Mouse (Mus musculus) lung, postnatal 14 days (tissue): Measurements from ENCODE around the gene Bpifa2.
"Not testable (repeated sequence)": the region's sequence is repeated elsewhere in the genome, so short reads cannot be mapped to it uniquely, and the experiment has no call there.

ENCODE experiments used
- DNase-seq: peaks from one replicate; pipeline ENCODE4 v3.0.0; 2021

Bpifa2 gene

DNA sequence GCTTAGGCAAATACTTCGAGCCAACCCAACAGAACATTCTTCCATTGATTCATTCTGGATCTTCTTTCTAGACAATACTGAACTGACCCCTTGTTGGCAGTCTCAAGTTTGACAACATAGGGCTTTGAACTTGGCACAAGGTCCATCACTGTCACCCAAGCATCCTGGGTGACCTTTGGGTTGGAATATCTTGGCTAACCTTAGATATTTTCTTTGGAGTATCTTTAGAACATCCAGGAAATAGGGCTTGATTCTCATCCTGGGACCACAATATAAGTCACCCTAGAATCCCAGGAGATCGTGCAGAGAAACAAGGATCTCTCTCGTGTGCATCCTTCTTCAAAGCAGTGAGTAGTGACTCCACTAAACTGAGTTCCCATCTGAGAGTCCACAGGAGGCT lies at the start of gene Bpifa2:
TSS of gene Bpifa2 (plus strand) at position 301 of the 400 bp plus-strand sequence.
- DNase-seq = no peak

DNA sequence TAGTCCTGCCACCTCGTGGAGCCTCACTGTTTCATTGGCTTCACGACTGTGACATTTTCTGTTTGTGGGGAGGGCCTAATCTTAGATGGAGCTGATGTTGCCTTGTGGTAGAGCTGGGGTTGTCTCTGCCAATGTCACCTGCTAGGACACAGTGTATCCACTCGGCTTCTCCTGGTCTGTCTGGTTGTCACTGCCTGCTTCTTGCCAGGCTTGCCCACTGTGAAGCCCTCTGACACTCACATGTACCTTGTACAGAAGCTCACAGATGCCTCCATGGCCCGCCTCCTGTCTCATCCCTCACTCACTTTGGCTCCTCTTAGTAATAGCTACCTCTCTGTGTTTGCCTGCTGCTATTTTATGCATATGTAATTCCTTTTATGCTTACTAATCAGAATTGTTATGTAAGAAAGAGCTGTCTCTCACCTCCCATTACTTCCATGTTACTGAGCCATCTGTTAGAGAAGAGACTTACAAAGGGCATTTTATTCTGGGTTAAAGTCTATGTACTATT lies 45.2 kb upstream of the Bpifa2 start:
- no peak for DNase-seq

DNA sequence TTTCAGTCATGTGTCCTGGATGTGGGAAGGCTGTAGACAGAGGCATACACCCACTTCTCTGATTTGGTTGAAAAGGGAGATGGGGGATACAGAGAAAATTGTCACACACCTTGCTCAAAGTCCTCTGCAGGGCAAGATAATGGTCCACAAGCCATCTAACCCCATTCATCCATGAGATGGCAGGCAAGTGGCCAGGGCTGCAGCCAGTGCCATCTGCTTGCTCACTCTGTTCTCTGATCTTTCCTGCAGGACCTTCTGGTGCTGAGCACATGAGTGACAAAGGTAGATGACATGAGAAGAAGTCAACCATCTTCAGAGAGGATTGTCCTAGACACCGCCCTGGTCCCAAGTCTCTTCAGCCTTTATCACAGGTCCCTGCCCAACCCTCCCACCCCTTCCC lies 44.7 kb upstream of the Bpifa2 start:
- no peak for DNase-seq

DNA sequence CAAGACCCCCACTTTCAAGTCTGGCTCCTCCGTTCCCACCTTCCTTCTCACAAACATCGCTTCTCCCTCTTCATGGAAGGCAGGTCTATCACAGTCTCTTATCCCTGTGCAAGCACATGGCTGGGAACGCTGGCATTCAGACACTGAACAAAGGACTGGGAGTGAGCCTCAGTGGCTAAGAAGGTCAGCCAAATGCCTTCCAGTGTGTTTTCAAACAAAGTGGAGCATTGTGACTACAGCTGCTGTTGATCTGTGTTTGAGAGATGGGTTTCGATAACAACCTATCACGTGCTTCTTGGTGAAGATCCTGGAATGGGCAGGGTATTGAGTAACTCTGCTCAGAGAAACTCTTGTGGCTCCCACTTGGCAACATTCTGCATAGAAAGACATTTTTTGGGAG lies 37.8 kb upstream of the Bpifa2 start:
- DNase-seq = peak; percentile 2

DNA sequence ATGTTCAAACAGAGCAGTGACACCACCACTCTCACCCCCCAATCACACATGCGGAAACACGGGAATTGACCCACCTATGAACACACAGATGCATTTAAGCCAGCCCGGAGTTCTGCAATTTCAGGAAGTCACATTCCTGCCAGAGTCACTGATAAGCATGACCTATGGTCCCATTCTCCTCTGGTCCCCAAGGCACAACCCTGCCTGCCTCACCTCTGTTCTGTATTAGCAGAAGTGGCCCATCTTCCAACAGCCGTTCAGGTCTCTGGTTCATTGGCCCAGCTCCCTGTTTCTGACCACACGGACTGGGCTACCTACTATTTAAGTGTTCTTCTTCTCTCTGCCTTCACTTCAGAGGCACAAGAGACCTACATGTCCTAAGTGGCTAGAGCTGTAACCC lies 33.5 kb upstream of the Bpifa2 start, which contains the start of gene Bpifa6:
TSS of gene Bpifa6 (plus strand) at position 364 of the 400 bp plus-strand sequence.
- no peak for DNase-seq

DNA sequence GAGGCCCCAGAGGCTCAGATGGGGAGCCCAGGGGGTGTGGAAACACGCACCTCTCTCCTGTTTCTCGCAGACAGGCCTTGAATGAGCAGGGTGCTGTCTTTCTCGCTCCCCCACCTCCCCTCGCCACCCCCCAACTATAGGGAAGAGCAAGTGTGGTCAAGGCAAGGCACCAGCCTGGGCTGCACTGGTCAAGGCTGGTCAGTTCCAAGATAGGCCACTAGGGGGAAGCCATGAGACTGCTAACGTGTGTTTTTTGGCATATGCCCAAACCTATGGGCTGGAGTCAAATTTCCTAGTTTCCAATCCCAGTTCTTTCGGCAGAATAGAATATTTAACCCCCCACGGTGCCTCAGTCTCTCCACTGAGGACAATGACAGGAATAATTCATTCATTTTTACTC lies 12.3 kb upstream of the Bpifa2 start:
- peak; percentile 87 for DNase-seq

DNA sequence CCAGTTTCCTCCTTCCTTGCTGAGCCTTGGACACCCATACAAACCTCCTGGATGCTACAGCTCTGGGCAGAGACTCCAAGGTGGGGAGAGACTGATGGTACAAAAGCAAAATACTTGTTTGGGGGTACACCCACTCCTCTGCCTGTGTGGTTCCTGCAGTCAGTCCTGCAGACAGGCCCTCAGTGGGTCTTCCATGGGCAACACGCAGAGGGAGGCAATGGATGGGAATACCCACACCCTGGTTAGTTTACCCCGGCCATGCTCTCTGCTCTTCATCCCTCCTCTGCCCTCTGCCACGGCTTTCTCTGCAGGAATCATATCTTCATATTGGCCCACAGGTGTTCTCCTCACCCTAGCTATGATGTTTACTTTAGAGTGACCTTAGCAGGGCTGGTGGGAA lies 7.6 kb upstream of the Bpifa2 start:
- no peak for DNase-seq

DNA sequence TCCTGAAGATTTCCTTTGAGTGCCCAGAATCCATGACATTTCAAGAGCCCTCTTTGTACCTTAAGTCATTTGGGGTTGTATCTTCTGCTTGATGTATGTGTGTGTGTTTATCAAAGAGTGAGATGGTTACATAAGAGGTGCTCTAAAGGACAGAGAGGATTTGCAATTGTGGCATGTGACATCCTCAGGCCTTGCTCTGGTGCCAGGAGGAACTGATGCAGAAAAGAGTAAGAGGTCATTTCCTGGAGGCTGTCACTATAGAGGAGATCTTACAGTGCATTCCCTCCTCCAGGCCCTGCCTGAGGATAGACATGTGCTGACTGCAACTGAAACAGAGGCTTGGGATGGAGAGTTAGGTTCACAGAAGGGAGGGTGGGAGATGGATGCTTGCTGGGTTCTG lies 7.0 kb upstream of the Bpifa2 start:
- DNase-seq = no peak

DNA sequence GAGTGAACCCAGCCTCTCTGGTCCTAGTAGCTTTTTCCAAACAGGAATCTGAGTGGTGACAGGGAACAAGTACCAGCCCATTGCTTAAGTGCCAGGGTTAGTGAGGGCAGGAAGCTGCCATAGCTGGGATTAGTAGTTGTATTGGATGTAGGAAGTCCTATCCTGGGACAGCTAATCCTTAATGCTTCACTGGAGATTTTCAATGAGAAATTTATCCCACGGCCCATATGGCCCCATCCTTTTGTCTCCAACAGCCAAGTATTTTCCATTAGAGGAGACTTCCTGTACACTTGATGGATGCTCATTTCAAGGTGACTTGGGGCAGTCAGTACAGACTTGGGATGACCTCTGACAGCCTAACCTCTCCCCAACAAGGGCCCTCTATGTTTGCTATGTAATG lies 3.6 kb upstream of the Bpifa2 start:
- DNase-seq = no peak

DNA sequence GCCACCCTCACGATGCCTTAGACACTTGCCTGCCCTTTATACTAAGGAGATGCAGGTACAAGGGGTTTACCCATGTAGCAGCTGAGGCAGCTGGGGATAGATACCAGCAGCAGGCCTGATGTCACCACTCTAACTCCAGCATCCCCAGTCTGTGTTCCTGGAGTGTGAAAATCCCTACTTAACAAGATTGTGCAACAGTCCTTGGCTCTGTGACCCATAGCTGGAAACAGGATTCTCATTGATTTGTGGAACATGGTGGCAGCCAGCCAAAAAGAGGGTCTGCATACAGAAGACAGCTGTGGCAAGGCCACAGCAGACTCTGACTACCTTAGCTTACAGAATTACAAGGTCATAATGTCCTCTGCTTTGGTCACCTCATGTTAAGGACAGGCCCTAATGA lies 3.0 kb upstream of the Bpifa2 start:
- peak; percentile 40 for DNase-seq

DNA sequence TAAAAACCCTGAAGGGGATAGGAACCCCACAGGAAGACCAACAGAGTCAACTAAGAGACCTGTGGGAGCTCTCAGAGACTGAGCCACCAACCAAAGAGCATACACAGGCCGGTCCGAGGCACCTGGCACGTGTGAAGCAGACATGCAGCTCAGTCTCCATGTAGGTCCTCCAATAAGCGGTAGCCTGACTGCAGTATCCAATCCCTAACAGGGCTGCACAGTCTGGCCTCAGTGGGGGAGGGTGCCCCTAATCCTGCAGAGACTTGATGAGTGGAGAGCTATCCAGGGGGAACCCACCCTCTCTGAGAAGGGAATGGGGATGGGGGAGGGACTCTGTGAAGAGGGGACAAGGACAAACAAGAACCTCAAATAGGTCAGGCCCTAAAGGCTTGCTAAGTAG lies 2.3 kb upstream of the Bpifa2 start:
- no peak for DNase-seq

DNA sequence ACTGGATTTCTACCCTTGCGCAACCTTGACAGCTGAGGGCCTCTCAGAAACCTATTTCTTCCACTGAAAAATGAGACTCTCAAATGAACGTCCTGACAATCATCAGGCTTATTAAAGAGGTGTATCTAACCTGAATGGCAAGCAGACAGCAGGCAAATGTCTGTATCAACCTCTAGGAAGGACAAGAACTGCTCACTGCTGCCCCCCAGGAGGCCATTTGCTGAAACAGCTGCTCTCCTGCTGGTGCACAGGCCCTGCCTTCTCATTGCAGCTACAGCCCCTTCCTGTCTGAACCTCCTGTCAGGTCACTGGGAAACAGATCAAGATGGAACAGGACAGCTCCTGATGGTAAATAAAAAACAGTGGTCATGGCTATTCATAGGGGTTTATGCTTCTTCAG lies 1.7 kb upstream of the Bpifa2 start:
- DNase-seq = no peak

DNA sequence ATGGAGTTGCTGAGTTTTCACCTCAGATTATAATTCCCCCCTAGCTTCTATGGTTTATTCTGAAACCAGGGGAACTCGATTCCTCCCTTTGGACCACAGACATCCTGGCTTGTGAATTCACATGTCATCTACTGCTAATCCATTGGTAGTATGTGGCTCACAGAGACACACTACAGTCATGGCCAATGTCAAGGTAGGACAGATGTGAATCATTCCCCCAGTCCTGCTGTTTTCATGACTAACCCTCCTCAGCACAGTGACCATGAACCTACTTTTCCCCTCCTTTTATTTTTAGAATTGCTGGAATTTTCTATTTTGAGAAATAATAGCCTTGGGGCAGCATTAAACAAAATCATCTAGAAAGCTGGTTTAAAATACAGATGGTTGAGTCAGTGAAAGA lies 684 bp upstream of the Bpifa2 start:
- DNase-seq = no peak

DNA sequence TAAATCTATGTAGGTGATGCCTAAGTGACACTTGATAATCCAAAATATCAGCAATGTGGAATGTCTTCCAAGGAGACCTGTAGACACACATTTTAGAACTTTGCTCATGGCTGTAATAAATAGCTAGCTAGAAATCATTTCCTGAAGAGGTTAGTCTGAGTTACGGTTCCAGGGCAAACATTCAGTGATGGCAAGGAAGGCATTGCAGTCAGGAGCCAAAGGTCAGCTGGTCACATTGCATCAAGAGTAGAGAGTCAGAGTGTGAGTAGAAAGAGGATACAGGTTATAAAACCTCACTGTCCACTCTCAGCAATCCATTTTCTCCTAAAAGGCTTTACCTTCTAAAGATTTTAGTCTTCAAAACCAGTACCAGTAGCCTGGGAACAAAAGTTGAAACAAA lies 9.9 kb downstream of the Bpifa2 start:
- no peak for DNase-seq

DNA sequence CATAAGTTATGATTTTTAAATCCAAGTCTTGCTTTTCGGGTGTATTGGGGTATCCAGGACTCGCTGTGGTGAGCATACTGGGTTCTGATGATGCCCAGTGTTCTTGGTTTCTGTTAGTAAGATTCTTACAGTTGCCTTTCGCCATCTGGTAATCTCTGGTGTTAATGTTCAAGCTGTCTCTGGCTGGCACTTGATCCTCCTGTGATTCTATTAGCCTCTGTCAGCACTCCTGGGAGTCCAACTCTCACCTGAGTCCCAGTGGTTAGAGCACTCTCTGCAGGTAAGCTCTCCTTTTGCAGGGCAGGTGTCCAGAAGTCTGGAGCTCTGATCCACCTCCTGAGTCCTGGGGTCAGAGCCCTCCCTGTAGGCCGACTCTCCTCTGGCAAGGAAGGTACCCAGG lies 16.6 kb downstream of the Bpifa2 start:
- DNase-seq = not testable (repeated sequence)

DNA sequence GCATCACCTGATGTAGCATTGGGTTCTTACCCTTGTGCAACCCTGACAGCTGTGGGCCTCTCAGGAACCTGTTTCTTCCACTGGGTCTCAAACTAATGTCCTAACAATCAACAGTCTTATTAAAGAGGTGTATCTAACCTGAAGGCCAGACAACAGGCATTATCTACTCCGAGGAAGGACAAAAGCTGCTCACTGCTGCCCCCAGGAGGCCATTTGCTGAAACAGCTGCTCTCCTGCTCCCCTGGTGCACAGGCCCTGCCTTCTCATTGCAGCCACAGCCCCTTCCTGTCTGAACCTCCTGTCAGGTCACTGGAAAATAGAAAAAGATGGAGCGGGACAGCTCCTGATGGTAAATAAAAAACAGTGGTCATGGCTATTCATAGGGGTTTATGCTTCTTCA lies 30.9 kb downstream of the Bpifa2 start:
- DNase-seq = peak; percentile 40

DNA sequence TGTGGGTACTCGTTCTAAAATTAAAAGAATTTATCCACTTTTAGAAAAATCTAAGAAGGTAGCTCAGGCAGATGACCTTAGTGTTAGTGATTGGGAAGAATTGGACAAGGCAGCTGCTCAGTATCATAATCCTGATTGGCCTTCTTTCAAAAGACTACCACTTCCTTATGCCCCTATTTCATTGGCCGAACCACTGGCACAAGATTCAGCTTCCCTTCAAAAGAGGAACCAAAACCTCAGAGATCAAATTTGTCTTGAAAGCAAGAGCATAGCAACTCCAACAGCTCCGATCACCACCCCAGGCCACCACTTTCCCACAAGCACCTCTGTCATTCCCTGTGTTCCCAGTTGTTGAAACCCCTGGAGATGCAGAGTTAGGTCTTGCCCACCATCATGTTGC lies 36.7 kb downstream of the Bpifa2 start:
- no peak for DNase-seq

DNA sequence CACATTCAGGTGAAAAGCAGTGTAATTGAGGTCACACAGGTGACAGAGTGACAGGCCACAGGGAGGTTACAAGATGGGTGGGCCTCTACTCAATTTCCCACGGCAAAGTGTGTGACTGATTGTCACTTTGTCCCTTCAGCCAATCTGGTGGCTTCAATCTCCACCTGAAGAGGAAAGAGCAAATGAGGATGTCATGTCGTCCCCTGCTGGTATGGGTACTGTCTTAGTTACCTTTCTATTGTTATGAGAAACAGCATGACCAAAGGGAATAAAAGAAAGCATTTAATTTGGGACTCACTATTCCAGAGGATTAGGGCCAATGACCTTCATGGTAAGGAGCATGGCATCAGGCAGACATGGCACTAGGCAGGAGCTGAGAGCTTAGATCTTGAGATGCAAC lies 50.6 kb downstream of the Bpifa2 start:
- peak; percentile 14 for DNase-seq
